Mouse (Mus musculus) monocyte, adult 2 months (primary cell): Measurements from ENCODE around the gene Gm47283.
"Not testable (repeated sequence)": the region's sequence is repeated elsewhere in the genome, so short reads cannot be mapped to it uniquely, and the experiment has no call there.

Source experiments
- DNase-seq, 2 experiments: peaks; one replicate each; pipeline ENCODE4 v3.0.0; 2022; ENCODE audit warnings: low spot score in 2 of 2, low read depth in 1 of 2

Gene Gm47283

DNA sequence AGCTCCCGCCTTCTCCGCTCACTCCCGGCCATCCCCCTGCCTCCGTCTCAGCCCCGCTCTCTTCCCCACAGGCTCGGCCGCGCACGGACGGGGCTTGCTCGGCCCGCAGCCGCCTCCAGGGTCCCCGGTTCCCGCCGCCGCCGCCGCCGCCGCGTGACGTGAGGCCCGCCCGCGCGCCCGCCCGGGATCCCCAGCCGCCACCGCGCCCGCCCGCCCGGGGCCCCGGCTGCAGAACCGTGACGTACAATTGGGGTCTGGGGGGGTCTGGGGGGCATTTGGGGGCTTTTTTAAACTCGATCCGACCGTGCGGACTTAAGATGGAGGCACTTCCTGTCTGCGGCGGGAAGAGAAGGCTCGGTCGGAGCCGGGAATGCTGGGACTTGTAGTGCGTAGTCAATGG, at the start of gene Gm47283:
Gm47283 (plus strand) TSS at position 301 of the 400 bp plus-strand sequence.
- DNase-seq: not testable (repeated sequence)

DNA sequence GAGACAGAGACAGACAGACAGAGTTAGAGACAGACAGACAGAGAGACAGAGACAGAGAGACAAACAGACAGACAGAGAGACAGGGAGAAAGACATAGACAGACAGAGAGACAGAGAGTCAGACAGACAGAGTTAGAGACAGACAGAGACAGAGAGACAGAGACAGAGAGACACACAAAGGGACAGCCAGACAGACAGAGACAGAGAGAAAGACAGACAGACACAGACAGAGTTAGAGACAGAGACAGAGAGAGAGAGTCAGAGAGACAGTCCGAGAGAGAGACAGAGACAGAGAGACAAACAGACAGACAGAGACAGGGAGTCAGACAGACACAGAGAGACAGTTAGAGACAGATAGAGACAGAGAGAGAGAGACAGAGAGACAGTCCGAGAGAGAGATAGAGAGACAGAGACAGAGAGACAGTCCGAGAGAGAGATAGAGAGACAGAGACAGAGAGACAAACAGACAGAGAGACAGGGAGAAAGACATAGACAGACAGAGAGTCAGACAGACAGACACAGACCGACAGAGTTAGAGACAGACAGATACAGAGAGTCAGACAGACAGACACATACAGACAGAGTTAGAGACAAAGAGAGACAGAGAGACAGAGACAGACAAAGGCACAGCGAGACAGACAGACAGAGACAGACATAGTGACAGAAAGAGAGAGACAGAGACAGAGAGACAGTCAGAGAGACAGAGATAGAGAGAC, 49.2 kb upstream of the Gm47283 start:
- DNase-seq: not testable (repeated sequence)

DNA sequence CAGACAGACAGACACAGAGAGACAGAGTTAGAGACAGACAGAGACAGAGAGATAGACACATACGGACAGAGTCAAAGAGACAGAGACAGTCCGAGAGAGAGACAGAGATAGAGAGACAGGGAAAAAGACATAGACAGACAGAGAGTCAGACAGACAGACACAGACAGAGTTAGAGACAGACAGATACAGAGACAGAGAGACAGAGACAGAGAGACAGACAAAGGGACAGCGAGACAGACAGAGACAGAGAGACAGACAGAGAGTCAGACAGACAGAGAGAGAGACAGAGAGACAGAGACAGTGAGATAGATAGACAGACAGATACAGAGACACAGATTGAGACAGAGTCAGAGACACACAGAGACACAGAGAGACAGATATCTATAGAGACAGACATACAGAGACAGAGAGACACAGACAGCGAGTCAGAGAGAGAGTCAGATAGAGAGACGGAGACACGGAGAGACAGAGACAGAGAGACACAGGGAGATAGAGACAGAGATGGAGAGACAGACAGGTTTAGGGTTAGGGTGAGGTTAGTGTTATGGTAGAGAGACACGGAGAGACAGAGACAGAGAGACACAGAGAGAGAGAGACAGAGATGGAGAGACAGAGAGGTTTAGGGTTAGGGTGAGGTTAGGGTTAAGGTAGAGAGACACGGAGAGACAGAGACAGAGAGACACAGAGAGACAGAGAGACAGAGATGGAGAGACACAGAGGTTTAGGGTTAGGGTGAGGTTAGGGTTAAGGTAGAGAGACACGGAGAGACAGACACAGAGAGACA, 48.1 kb upstream of the Gm47283 start:
- DNase-seq: not testable (repeated sequence)

DNA sequence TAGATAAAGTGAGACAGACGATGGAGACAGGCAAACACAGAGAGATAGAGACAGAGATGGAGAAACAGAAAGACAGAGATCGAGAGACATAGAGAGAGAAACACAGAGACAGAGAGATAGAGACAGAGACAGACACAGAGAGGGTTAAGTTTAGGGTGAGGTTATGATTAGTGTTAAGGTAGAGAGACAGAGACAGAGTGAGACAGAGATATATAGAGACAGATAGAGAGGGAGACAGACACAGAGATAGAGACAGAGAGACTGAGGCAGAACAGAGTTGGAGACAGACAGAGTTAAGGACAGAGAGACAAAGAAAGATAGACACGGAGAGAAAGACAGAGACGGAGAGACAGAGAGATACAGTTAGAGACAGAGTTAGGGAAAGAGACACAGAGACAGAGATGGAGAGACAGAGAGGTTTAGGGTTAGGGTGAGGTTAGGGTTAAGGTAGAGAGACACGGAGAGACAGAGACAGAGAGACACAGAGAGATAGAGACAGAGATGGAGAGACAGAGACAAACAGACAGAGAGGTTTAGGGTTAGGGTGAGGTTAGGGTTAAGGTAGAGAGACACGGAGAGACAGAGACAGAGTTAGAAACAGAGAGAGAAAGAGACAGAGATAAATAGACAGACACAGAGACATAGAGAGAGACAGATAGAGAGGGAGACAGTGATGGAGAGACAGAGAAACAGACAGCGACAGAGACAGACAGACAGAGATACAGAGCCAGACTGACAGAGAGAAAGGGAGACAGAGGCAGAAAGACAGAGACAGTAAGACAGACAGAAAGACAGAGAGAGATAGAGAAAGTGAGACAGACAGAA, 46.7 kb upstream of the Gm47283 start:
- no peak for DNase-seq

DNA sequence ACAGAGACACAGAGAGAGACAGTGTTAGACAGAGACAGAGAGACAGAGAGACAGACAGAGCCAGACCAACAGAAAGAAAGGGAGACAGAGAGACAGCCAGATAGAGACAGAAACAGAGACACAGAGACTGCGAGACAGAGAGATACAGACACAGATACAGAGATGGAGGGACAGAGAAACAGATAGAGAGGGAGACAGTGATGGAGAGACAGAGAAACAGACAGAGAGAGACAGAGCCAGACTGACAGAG, 46.2 kb upstream of the Gm47283 start:
- DNase-seq: no peak

DNA sequence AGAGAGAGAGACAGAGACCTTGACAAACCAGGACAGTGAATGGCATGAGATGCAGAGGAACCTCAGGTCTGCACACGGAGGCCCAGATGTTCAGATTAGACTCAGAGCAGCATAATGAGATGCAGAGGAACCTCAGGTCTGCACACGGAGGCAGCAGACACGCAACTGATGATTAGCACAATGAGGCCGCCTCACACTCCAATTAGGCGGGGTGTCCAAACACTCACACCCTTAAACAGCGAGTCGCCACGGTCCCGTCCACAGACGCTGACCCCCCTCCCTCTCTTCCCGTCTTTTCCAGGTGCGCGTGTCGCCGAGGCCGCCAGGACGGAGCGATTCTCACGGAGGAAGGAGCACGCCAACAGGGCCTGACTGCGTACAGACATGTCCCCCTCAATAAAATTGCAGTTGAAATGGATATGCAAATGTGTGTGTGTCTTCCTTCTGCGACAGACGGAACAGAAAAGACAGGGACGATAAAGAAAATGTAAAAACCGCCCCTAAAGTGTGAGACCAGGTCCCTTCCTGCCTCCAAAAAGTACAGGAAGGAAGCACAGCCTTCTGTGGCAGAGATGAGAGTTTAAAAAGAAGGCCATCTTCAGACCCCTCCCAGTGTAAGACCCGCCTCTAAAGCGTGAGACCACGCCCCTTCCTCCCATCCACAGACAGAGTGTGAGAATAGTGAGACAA, 45.6 kb upstream of the Gm47283 start:
- DNase-seq: not testable (repeated sequence)

DNA sequence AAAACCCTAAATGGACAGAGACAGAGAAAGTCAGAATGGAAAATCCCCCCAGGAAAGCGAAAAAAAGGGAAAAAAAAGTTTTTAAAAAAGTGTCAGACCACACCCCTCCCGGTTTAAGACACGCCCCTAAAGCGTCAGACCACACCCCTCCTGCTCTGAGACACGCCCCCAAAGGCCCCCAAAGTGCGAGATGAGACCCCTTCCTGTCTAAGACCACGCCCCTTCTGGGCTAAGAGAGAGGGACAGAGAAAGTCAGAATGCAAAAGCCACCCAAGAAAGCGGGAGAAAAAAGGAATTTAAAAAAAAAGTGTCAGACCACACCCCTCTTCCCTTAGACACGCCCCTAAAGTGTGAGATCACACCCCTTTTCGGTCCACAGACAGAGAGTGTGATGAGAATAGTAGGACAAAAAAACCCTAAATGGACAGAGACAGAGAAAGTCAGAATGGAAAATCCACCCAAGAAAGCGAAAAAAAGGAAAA, 45.0 kb upstream of the Gm47283 start:
- not testable (repeated sequence) for DNase-seq

DNA sequence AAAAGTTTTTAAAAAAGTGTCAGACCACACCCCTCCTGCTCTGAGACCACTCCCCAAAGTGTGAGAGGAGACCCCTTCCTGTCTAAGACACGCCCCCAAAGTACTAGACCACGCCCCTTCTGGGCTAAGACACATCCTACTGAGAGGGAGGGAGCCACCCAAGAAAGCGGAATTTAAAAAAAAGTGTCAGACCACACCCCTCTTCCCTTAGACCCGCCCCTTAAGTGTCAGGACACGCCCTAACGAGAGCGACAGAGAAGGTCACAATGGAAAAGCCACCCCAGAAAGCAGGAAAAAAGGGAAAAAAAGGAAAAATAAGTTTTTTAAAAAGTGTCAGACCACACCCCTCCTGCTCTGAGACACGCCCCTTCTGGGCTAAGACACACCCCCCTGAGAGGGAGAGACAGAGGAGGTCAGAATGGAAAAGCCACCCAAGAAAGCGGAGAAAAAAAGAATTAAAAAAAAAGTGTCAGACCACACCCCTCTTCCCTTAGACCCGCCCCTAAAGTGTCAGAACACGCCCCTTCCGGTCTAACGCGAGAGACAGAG, 44.5 kb upstream of the Gm47283 start:
- peak; percentile 40 to 70 for DNase-seq

DNA sequence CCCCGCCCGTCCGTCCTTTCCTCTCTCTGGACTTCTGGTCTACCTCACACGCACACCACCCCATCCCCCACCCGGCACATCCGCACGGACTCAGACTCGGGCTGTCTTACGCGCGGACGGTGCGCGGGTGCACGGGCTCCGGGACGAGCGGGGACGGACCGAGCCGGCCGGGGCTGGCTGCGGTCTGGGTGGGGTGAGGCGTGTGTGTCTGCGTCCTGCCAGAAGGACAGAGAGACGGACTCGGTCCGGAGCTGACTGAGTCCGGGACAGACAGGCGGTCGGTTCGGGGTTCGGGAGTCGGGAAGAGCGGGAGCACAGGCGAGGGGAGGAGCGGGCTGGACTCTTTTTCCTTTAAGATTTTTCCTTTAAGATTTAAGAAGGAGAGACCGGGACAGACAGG, 43.5 kb upstream of the Gm47283 start:
- not testable (repeated sequence) for DNase-seq

DNA sequence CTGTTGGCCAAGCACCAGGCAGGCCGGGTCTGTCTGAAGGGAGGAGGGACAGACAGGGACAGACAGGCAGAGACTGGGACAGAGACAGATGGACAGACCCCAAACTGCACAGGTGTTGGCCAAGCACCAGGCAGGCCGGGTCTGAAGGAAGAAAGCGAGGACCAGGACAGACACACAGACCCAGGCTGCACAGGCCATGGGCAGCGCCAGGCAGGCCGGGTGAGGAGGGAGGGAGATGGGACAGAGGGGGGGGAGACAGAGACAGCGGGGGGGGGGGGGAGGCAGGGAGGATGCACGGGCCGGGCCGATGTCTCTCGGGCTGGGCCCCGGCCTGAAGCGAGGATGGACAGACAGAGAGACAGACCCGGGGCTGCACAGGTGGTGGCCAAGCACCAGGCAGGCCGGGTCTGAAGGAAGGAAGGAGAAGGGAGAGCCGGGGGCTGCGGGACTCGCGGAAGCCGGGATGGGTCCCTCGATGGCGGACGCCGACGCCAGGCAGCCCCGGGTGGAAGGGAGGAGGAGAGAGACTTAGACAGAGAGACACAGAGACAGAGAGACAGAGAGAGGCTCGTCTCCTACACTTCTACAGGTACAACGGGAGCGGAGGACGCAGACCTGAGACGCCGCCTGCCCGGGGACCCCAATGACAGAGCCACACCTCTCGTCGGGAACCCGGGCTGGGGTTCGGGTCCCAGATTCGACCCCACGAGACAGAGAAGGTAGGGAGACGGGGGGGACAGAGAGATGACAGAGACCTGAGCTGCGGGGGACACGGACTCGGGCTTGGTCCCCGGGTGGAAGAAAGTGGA, 42.9 kb upstream of the Gm47283 start:
- DNase-seq: not testable (repeated sequence)

DNA sequence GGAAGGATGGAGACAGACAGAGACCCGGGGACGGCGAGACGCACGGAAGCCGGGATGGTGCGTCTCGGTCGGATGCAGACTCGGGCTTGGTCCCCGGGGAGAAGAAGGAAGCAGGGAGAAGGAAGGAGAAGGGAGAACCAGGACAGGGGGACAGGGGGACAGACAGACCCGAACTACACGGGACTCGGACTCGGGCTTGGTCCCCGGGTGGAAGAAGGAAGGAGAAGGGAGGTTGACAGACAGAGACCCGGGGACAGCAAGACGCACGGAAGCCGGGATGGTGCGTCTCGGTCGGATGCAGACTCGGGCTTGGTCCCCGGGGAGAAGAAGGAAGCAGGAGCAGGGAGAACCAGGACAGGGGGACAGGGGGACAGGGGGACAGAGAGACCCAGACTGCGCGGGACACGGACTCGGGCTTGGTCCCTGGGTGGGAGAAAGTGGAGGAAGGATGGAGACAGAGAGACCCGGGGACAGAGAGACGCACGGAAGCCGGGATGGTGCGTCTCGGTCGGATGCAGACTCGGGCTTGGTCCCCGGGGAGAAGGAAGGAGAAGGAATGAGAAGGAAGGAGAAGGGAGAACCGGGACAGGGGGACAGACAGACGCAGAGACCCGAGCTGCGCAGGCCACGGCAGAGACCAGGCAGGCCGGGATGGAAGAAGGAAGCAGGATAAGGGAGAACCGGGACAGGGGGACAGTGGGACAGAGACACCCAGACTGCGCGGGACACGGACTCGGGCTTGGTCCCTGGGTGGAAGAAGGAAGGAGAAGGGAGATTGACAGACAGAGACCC, 42.1 kb upstream of the Gm47283 start:
- DNase-seq: not testable (repeated sequence)

DNA sequence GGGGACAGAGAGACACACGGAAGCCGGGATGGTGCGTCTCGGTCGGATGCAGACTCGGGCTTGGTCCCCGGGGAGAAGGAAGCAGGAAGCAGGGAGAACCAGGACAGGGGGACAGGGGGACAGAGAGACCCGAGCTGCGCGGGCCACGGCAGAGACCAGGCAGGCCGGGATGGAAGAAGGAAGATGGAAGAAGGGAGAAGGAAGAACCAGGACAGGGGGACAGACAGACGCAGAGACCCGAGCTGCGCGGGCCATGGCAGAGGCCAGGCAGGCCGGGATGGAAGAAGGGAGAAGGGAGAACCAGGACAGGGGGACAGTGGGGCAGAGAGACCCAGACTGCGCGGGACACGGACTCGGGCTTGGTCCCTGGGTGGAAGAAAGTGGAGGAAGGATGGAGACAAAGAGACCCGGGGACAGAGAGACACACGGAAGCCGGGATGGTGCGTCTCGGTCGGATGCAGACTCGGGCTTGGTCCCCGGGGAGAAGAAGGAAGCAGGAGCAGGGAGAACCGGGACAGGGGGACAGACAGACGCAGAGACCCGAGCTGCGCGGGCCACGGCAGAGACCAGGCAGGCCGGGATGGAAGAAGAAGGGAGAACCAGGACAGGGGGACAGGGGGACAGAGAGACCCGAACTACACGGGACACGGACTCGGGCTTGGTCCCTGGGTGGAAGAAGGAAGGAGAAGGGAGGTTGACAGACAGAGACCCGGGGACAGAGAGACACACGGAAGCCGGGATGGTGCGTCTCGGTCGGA, 41.3 kb upstream of the Gm47283 start:
- DNase-seq: not testable (repeated sequence)

DNA sequence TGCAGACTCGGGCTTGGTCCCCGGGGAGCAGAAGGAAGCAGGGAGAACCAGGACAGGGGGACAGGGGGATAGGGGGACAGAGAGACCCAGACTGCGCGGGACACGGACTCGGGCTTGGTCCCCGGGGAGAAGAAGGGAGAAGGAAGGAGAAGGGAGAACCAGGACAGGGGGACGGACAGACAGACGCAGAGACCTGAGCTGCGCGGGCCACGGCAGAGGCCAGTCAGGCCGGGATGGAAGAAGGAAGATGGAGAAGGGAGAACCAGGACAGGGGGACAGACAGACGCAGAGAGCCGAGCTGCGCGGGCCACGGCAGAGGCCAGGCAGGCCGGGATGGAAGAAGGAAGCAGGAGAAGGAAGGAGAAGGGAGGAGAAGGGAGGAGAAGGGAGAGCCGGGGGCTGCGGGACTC, 40.7 kb upstream of the Gm47283 start:
- DNase-seq: no peak

DNA sequence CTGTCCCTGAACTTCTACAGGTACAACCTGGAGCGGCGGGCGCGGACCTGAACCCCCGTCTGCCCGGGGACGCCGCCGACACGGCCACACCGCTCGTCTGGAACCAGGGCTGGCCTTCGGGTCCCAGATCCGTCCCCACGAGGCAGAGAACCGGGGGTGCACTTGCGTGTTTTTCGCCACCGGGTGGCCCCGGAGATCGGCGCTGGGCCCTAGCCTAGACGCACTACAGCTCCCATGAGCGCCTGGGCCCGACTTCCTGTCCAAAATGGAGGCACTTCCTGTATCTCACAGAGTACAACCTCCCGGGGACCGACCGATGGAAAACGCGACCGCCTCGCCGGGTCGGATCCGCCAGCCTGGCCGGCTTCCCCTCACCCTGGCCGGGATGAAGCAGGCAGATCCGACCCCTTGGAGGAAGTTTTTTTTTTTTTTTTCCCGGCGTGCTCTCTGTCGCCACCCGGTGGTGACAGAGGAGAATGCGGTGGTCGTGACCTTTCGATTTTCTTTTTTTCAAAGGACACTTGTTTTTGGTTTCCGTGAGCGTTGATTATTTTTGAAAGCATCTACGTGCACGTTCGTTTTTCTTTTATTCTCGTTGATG, 40.1 kb upstream of the Gm47283 start:
- DNase-seq: peak; percentile 78 to 94

DNA sequence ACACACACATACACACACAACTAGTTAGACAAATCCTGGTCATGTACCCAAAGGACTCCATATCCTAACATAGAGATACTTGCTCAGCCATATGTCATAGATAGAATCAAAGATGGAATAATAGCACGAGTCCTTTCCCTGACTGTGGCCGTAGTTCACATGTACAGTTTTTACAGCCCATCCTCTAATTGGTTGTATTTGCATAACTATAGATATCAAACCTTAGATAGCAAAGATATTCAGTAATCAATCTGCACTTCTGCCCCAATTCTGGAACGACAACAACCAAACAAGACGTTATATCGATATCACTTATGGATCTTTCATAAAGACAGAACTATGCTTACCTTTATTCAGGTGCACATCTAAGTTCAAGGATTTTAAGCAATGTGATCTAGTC, 39.3 kb upstream of the Gm47283 start:
- DNase-seq: not testable (repeated sequence)

DNA sequence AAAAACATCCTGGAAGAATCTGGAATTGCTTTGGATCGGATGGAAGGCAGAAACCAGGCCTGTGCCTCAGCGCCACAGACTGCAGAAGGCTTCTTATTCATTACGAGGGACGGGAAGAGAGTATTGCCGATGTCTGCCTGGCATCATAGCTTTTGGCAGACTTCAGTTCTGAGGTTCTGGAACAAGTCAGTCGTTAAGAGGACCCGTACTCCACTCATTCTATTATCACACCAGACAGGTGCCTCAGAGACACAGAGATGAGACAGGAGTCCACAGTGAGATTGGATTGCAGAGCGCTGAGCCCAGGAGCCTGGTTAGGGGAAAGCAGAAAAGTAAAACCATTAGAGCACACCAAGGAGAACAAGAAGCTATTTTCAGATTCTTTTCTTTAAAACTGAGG, 29.8 kb upstream of the Gm47283 start, which contains the start of gene Gm21860:
Gm21860 (minus strand) TSS at position 101 of the 400 bp plus-strand sequence.
- not testable (repeated sequence) for DNase-seq

DNA sequence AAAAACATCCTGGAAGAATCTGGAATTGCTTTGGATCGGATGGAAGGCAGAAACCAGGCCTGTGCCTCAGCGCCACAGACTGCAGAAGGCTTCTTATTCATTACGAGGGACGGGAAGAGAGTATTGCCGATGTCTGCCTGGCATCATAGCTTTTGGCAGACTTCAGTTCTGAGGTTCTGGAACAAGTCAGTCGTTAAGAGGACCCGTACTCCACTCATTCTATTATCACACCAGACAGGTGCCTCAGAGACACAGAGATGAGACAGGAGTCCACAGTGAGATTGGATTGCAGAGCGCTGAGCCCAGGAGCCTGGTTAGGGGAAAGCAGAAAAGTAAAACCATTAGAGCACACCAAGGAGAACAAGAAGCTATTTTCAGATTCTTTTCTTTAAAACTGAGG, 54.5 kb downstream of the Gm47283 start, which contains the start of gene Gm21748:
Gm21748 (minus strand) TSS at position 101 of the 400 bp plus-strand sequence.
- not testable (repeated sequence) for DNase-seq
